Mouse (Mus musculus): ENCODE measurements around the gene Traf3ip3. TPM values are rescaled to one million over a fixed set of nuclear protein-coding genes. Genes with fewer than 3 reads are reported as not detected.
A peak's percentile ranks its signal among the peaks of the same experiment; 100 is the strongest.

Traf3ip3 gene
- total RNA-seq, 2 experiments from 2014 or later = 1.4 to 1.9 TPM

DNA sequence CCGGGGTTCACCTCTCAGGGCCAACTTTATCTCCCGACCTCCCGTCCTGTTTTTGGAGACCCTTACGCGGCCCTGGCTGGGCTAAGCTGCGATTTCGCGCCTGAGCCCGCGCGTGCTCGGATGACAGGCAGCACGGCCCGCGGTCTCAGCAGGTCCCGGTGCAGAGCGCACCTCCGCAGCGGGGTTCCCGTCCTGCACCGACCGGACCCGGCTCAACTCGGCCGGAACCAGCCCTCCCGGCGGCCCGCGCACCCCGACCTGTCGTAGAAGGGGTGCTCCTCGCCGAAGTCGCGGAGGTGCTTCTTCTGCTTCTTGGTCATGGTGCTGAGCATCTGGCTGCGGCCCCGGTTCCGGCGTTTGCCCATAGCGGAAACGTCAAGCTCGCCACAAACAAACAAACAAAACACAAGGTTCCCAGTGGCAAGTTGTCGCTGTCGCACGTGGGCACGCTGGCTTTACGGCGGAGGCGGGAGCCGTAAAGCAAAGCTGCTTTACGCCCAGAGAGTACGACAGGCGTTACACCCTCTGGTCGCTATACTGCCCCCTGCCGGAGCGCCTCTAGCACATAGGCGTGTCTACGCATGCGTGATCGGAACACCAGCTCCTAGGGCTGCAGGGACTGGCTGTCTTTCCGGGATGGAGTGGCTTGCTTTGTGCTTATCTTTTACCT, 71.6 kb downstream of the Traf3ip3 start, which contains the start of gene Diexf:
Diexf (minus strand) TSS at position 487 of the 670 bp plus-strand sequence.
- DNase-seq (ENCODE audit: low spot score in 2 of 2) = peak; percentile 93 to 97

GRCm38 (mm10) chr1:193129321-193129720, 72.2 kb downstream of the Traf3ip3 start:
- DNase-seq (ENCODE audit: low spot score in 2 of 2) = no peak

DNA sequence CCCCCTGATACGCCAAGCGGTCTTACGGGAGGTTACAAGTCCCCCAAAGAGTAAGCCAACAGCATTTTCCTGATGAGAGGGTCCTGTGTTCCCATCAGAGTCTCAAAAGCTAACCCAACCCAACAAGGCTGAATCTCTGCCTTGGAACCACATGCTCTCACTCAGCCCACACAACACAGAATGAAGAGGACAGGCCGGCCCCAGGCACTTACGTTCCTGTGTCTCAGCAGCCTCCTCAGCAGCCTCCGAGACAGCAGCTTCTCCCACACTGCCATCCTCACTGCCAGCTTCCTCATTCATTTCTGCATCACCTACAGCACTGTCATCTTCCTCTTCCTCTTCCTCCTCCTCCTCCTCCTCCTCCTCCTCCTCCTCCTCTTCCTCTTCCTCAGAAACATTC, 73.4 kb downstream of the Traf3ip3 start:
- DNase-seq (ENCODE audit: low spot score in 2 of 2) = no peak

DNA sequence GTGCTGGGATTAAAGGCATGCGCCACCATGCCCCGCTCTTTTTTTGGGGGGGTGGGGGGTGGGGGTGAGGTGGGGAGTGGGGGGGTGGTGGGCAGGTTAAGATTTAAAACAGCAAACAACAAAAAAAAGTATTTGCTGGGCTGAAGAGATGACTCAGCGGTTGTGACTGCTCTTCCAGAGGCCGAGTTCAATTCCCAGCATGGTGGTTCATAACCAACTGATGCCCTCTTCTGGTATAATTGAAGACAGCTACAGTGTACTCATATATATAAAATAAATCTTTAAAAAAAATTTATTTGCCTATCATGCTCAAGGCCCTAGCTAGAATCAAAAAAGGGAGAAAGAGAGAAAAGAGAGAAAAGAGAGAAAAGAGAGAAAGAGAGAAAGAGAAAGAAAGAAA, 75.7 kb downstream of the Traf3ip3 start:
- DNase-seq (ENCODE audit: low spot score in 2 of 2) = no peak

Other genes starting within 250 kb of the Traf3ip3 start
- gene Syt14, start 165.9 kb downstream of the Traf3ip3 start, total RNA-seq (2021) = 10 to 100 TPM; 26.3 to 27.4 TPM
- 10 to 100 TPM; 24.4 to 26.8 TPM for gene Diexf, start 71.4 kb downstream of the Traf3ip3 start, total RNA-seq (2021)
- under 1 TPM; 0.81 to 0.92 TPM for gene Irf6, start 48.6 kb downstream of the Traf3ip3 start, total RNA-seq (2021)
- gene A130010J15Rik, start 33.7 kb downstream of the Traf3ip3 start, total RNA-seq (2021) = 1 to 10 TPM; 4.1 to 4.8 TPM
- under 1 TPM; 0.81 to 0.89 TPM for gene Lamb3, start 6.0 kb upstream of the Traf3ip3 start, total RNA-seq (2021)
- gene Hsd11b1, start 62.4 kb upstream of the Traf3ip3 start, total RNA-seq (2021) = 10 to 100 TPM; 38.2 to 40.7 TPM
- gene G0s2, start 71.5 kb upstream of the Traf3ip3 start, total RNA-seq (2021) = 10 to 100 TPM in 1 of 2 experiments, 1 to 10 TPM in 1; 9.4 to 10.2 TPM
- 10 to 100 TPM; 23.5 to 26.6 TPM for gene Camk1g, start 168.6 kb upstream of the Traf3ip3 start, total RNA-seq (2021)

Data from layer of hippocampus, adult 18-20 months (tissue).